Mouse (Mus musculus) bone marrow, adult 2 months (tissue): ENCODE results near the gene Siva1.

Experiments used
- CTCF ChIP-seq: fragments of 200-500 bp; IDR thresholded peaks from 2 replicates; pipeline ENCODE4 v1.5.1; 2011; ENCODE audit warnings: low read length, control low read depth; ENCODE audit not compliant: control insufficient read depth, insufficient read depth
- POLR2A ChIP-seq: fragments of 200-500 bp; IDR thresholded peaks from 2 replicates; pipeline ENCODE4 v1.6.1; 2011; ENCODE audit warnings: low read depth, mild to moderate bottlenecking, control low read depth, low read length, borderline replicate concordance; ENCODE audit not compliant: control insufficient read depth

DNA sequence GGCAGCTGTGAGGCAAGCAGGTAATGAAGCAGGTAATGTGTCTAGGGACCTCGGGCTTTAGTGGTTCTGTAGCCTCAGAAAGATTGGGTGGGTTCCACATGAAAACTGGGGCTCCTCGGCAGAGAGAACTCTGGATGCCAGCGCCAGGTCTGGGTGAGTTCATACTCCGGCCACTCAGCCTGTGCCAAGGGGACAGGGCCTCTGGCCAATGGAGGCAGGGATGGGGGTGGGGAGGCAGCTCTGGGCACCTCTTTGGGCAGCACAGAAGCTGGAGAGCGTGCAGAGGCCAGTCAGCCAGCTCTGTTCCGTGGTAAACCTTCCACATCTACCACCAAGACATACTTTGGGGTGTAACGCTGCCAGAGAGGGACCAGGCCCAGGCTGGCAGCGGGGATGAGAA is 46.9 kb upstream of the Siva1 start:
- no peak for TF ChIP-seq CTCF
- no peak for TF ChIP-seq POLR2A
